Mouse (Mus musculus) gastrocnemius, adult 18-20 months (tissue): Measurements from ENCODE around the gene Cmklr1. TPM values are rescaled to one million over a fixed set of nuclear protein-coding genes. Genes with fewer than 3 reads are reported as not detected.

ENCODE experiments used
- DNase-seq: peaks from one replicate; pipeline ENCODE4 v3.0.0; 2021; ENCODE audit warnings: low spot score
- total RNA-seq, 2 experiments: library from RNA; stranded (reverse); gene quantifications; 2 replicates each; pipeline ENCODE4 v1.2.3; 2021

The Cmklr1 gene
- total RNA-seq, 2 experiments from 2014 or later, result 12.4 to 14.9 TPM

GRCm38 (mm10) chr5:113654821-113655220 is 4.6 kb upstream of the Cmklr1 start:
- no peak for DNase-seq

GRCm38 (mm10) chr5:113654206-113654605 is 4.0 kb upstream of the Cmklr1 start:
- DNase-seq, result no peak

DNA sequence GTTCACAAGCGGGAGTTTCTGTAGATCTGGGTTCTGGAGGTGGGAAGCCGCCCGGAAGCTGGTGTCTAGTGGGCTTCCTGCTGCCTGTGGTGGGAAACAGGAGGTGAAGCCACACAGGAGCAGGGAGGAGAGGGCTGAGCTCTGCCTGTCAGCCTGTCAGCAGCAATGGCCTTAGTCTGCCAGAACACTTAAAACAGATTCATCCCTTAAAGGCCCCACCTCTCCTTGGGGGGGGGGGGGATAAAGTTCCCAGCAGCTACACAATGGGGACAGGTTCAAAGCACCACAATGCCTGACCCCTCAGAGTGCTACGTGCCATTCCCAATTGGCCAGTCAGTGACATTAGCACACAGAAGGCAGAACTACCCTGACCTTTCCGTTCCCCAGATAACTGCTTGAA is 2.0 kb upstream of the Cmklr1 start:
- no peak for DNase-seq

- DNase-seq, result no peak
These were observed 1.5 kb downstream of the Cmklr1 start for GRCm38 (mm10) chr5:113648647-113649211.

DNA sequence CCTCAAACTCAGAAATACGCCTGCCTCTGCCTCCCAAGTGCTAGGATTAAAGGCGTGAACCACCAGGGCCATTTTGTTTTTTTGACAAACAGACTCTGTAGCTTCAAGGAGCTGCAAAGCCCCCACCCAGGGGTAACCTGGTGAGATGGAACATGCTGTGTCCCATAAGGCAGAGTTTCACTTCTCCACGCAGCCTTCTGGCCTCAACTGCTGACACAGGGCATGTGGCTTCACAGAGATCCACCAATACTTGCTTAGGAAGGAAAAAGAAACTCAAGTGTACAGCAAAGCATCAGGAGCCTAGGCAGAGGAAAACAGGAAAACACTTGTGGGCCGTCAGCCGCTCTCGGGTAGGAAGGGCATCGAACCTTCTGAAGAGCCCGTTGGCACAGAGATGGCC is 3.1 kb downstream of the Cmklr1 start:
- DNase-seq, result no peak

GRCm38 (mm10) chr5:113644520-113644919 is 5.7 kb downstream of the Cmklr1 start:
- peak; percentile 58 for DNase-seq

DNA sequence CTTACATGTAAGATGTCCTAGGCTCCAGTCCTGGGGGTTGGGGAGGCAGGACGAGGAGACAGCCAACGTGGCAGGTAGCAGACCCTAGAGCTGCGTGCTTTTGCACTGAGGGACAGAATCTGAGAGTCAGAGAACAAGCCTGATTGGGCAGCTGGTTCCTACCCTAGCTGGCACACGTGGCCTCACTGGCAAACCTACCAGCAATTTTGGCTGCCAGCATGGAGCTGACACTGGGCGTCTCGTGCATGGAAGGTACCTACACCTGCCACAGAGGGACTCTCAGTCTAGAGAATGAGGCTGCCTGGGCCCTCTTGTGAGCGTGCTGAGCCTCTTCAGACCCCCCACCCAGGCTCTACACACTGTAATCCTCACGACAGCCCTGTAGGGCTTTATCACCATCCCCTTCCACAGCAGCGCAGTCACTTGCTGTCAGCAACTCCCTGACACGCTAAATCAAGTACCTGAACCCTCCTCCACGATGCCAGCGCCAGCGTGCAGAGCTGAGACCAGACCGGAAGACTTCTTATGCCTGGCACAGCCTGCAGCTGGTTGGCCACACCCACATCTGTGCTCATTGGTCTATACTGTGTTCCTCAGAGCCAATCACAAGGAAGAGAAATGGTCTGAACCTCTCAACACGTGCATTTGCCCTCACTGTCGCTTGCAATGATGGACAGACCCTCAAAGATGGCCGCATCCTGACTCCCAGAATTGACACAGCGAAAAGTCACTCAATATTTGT is 6.9 kb downstream of the Cmklr1 start:
- DNase-seq, result no peak

DNA sequence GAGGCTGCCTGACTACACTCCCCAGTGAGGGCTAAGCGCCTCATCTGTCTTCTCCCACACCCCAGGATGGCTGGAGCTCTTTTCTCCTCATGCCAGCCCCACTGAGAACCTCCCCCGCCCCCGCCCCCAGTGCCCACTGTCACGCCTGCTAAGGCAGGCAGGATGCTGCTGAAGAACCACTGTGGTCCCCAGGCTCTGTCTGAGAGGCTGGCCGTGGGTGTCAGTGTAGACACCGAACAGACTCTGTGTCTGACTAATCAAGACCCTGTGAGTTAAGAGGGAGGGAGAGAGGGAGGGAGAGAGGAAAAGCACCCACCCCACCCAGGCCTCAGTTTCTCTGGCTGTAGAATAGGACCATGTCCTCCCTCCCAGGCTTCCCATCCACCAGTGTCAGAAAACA is 9.2 kb downstream of the Cmklr1 start:
- DNase-seq, result no peak

- no peak for DNase-seq
These were observed 11.1 kb downstream of the Cmklr1 start for GRCm38 (mm10) chr5:113639126-113639525.

GRCm38 (mm10) chr5:113638055-113638454 is 12.2 kb downstream of the Cmklr1 start:
- DNase-seq, result no peak

DNA sequence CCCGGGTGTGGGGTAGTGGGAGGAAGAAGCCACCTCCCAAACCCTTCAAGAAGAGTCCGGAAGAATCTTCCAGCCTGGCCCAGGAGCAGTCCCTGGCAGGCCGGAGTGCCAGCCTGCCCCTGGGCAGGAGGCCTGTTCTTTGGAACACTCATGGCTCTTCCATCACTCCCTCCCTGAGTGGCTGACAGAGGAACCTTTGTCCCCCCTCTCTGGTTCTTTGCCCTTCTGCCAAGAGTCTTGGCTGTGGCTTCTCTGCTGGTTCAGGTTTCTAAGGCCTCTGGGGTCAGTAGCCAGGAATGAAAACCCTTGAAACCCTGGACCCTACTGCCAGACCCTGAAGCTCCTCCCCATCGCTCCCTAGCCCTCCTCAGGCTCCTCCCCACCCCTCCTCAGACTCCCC is 12.6 kb downstream of the Cmklr1 start:
- no peak for DNase-seq

GRCm38 (mm10) chr5:113635861-113636565 is 14.2 kb downstream of the Cmklr1 start:
- DNase-seq, result no peak

DNA sequence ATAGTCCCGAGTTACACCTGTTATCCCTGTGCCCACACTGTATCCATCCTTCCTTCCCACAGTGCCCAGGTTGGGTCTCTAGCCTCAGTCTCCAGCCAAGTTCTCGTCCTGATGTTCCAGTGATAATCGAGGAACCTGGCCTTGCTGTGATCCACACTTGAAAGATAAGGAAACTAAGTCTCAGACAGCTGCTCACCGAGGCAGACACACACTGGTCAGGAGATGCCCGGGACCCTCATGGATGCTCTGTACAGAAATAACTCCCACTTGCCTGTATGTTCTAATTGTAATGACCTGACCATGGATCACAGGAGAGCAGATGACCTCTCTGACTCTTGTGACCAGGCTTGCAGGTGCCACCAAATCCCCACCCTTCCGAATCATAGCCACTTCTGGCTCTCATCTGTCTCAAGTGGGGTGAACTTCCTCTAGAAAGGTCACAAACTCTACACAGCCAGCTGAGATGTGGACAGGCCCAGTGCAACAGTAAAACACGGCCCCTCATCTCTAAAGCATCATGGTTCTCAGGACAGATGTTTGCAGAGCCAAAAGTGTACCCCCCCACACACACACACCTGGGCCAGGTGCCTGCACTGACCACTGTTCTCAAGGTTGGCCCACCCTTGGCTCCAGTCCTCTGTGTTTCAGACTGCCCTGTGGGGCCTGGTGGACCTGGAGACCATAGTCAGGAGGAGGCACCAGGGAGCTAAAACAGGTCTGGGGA is 15.2 kb downstream of the Cmklr1 start:
- no peak for DNase-seq

DNA sequence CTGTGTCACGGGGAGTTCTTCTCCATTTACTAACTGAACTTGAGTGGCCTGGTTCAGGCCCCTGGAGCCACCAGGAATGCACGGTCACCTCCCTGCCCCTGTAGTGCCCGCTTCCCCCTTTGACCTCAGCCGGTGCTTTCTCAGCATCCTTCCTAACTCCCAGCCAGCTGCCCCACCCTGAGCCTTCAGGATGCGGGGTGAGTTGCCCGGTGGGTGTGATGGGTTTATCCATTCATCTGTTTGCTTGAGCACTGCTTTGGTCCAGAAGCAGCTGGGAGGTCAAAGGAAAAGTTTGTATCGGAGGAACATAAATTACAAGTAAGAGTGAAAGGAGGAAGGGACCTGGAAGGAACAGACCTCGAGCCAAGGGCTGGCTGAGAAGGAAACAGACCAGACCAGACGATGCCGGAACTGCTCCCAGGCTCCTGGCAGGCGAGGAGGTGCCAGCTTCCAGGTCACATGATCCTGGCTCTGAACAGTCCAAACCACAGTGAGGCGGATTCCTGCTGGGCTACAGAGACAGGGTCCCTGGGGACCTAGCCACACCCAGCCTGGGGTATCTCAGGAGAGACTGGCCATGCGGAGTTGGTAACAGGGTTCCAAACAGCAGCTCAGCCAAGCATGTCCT is 16.1 kb downstream of the Cmklr1 start:
- peak; percentile 66 for DNase-seq

DNA sequence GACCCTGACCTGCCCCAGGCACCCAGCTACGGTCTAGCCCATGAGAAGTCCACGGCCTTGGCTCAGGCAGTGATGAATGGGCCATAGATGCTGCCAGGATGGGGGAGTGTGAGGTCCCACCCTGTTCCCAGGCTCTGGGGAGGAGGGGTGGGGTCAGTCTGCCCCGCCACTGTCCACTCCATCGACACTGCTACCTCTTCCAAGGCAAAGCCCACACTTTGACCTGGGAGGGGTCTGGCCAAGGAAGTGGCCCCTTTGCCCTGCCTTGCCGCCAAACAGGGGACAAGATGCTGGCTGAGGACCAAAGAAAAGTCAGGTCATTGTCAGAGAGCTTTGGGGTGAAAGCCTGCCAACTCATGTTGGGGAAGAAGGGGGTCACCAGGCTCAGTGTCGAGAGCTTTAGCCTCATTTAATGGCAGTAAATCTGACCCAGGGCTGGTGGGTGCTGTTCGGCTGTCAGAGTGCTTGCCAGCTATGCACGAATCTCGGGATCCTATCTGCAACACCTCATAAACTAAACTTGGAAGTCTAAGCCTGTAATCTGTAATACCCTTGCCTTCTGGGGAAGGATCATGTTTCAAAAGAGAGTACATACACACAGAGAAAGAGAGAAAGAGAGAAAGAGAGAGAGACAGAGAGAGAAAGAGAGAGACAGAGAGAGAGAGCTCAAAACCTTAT is 17.1 kb downstream of the Cmklr1 start:
- peak; percentile 42 for DNase-seq

DNA sequence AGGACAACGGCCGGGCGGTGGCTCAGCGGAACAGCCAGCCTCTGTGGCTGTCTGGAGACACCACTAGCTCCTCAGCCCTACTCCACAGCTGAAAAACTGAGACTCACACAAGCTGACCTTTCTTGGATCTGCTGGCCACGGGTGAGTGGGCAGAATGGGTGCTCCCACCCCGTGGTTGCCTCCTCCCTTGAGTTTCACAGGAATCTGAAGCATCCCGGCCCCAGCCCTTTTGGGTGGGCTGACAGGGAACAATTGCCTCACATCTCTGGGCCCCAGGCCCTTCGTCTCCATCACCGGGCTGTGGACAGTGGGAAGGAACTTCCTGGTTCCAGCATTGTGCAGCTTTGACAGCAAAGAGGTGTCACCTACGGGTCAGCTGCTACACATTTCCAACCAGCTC is 20.1 kb downstream of the Cmklr1 start:
- DNase-seq, result no peak

GRCm38 (mm10) chr5:113629248-113629647 is 21.0 kb downstream of the Cmklr1 start:
- no peak for DNase-seq

- DNase-seq, result peak; percentile 49
These were observed 22.3 kb downstream of the Cmklr1 start for GRCm38 (mm10) chr5:113627820-113628437.

- no peak for DNase-seq
These were observed 23.2 kb downstream of the Cmklr1 start for GRCm38 (mm10) chr5:113626991-113627390.

DNA sequence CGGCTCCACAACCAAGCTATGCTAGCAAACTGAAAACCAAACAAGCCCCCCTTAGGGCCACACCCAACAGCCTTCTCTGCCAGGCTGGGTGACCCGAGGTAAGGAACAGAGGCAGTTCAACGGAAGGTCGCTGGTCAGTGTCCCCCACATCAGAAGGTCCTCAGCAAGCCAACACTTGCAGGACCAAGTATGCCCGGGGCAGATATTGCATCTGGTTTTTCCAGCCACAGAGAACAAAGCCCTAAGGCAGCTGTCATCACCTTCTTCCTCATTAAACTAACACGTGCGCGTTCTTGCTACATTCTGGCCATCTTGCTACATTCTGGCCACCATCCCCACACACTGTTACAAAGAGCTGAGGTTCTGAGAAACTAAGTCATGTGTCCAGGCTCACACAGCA is 23.9 kb downstream of the Cmklr1 start:
- DNase-seq, result no peak

DNA sequence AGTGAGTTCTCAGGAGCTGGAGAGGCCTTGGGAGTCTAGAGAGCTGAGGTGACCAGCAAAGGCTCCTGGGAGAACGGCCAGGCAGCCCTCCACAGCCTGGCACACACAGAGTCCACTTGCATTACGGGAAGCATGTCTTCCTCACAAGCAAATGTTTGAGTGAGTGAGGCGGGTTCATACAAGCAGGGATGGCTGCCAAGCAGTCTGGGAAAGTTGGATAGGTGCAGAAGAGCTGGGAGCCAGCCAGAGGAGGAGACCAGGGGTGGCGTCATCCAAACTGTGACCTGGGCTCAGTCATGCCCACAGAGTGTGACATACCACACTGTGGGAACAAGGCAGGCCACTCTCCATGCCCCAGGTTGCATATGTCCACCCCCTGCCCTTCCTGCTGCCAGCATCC is 25.2 kb downstream of the Cmklr1 start:
- DNase-seq, result no peak
